Mouse (Mus musculus): ENCODE data around the gene Gm853.

- TF ChIP-seq CTCF (IDR thresholded peaks at IDR 0.05; ENCODE audit: borderline replicate concordance, insufficient read depth, low read length) (no peak), POLR2A (IDR thresholded peaks at IDR 0.05; ENCODE audit: low read depth, low read length) (no peak)
Measured at GRCm38 (mm10) chr4:130173060-130173822, 49.0 kb downstream of the Gm853 start.
